9 mouse cellular contexts compared by ENCODE assay signal in the genomic region with DNA sequence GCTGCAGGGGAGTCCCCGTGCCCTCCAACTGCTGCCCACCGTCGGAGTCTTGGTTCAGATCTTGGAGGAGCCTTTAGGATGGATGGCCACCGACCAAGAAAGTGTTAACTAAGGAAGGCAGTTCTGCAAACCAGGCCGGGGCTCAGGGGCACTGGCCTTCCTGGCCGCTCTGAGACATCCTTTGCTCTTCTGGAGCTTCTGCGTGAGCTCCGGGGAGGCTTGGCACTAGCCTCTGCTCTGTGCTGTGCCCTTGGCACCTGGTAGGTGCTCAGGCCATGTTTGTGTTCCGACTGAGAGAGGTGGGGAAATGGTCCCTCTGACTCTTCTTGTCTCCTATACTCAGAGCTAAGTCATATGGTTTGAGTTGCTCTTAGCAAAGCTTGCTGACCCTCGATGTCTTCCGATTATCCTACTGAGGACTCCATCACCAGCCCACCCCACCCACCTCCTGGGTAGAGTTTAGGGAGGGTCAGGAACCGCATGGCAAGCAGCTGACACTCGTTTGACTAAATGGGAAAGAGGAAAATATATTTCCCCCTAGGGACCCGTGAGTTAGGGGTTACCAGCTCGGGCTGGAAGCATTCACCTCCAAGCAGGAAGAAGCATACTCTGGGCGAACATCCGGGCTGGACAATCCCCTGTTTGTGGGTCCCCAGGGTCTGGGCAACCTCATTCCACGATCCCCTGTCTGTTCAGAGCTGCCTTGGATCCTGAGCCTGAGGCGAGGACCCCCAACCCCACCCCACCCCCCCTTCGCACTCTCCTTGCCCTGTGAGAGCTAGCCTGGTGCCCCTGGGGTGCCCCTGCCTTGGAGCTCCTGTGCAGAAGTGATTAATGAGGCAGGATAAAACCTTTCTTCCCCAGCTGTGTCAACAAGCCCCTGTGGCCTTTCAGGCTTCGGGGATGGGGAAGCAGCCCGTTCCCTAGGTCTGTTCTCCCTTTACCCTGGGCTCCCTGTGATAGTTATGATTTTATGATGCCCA. TPM values are rescaled to one million over a fixed set of nuclear protein-coding genes. Genes with fewer than 3 reads are reported as not detected.
A peak's percentile ranks its signal among the peaks of the same experiment; 100 is the strongest.
DNase-seq lines count a peak whose midpoint lies in the region; ATAC-seq and TF ChIP-seq lines count a peak whose summit lies in the region.
"Had no signal": no experiment of that assay in that cellular context is flagged by ENCODE, and none has a peak within 500 bp of the region (broad histone marks: within the 10 kb centered on the region; RNA-seq: fewer than 3 reads in every experiment).

No protein-coding gene starts in this region.

- H3K9ac ChIP-seq in forebrain, embryonic 11.5 days (ENCODE audit: low read length), result peak overlapping the region; percentile 8; the same call in 1 of the 2 replicates
- H3K9ac ChIP-seq in forebrain, embryonic 15.5 days (replicated peaks), result no peak overlapping the region

- no peak overlapping the region for H3K4me3 ChIP-seq in forebrain, embryonic 11.5 days (ENCODE audit: low read depth, low read length)
- no peak overlapping the region for H3K4me3 ChIP-seq in forebrain, embryonic 15.5 days
- H3K4me3 ChIP-seq in thymus, adult 2 months (ENCODE audit: control insufficient read depth, insufficient read depth, low read length), result no peak overlapping the region

- no peak for TF ChIP-seq POLR2A in thymus, adult 2 months (IDR thresholded peaks at IDR 0.05; ENCODE audit: control insufficient read depth, extremely low read depth, insufficient read depth, low read length, poor library complexity)

- no peak for TF ChIP-seq CTCF in thymus, adult 2 months (IDR thresholded peaks at IDR 0.05; ENCODE audit: borderline replicate concordance, control insufficient read depth, extremely low read depth, insufficient read depth, low read length, poor library complexity)

- 20% methylated on average over 22 of the region's 22 CpGs for WGBS in forebrain, embryonic 11.5 days
- 25% methylated on average over 22 of the region's 22 CpGs for WGBS in forebrain, embryonic 15.5 days
- WGBS in thymus, adult 2 months, result 24% methylated on average over 22 of the region's 22 CpGs

- peak; percentile 61 for DNase-seq in forebrain, embryonic 11.5 days (ENCODE audit: low spot score)
- peak; percentile 2 for DNase-seq in thymus, postnatal 0 days (ENCODE audit: low spot score)
- no peak for DNase-seq in thymus, adult 2 months
- DNase-seq in mesoderm, embryonic 11.5 days (ENCODE audit: low read depth, low spot score), result peak; percentile 87
- no peak for DNase-seq in spleen, adult 12 weeks (ENCODE audit: low spot score)
- no peak for DNase-seq in spleen, postnatal 14 days (ENCODE audit: low spot score in 2 of 2)
- DNase-seq in c-Kit-positive CD71-positive TER-119-positive erythroid progenitor cells, embryonic 14.5 days (ENCODE audit: low spot score), result no peak

- H3K27ac ChIP-seq in forebrain, embryonic 11.5 days (ENCODE audit: low read depth, low read length), result no peak overlapping the region
- H3K27ac ChIP-seq in forebrain, embryonic 15.5 days (replicated peaks), result no peak overlapping the region
- H3K27ac ChIP-seq in thymus, adult 2 months (ENCODE audit: control insufficient read depth, insufficient read depth, low read length), result no peak overlapping the region

- no peaks in the 10 kb centered on the region for H3K36me3 ChIP-seq in forebrain, embryonic 11.5 days (ENCODE audit: control insufficient read depth, insufficient read depth, low read length)
- no peaks in the 10 kb centered on the region for H3K36me3 ChIP-seq in forebrain, embryonic 15.5 days
- no peaks in the 10 kb centered on the region for H3K36me3 ChIP-seq in thymus, adult 2 months (ENCODE audit: control insufficient read depth, insufficient read depth, low read length)

- no peak for ATAC-seq in forebrain, embryonic 11.5 days (replicated peaks; ENCODE audit: low FRiP score)
- ATAC-seq in forebrain, embryonic 15.5 days (replicated peaks), result no peak
- ATAC-seq: Patski had no signal

- peaks cover 3% of the 10 kb centered on the region; the same call in 1 of the 2 replicates for H3K9me3 ChIP-seq in forebrain, embryonic 11.5 days (ENCODE audit: control insufficient read depth, low read length)
- no peaks in the 10 kb centered on the region for H3K9me3 ChIP-seq in forebrain, embryonic 15.5 days

- no peaks in the 10 kb centered on the region for H3K27me3 ChIP-seq in forebrain, embryonic 11.5 days (ENCODE audit: control insufficient read depth, insufficient read depth, low read length)
- no peaks in the 10 kb centered on the region for H3K27me3 ChIP-seq in forebrain, embryonic 15.5 days
- H3K27me3 ChIP-seq in thymus, adult 2 months (ENCODE audit: control insufficient read depth, insufficient read depth, low read length), result no peaks in the 10 kb centered on the region
- H3K27me3 ChIP-seq: Patski had no signal

- H3K4me2 ChIP-seq in forebrain, embryonic 11.5 days (ENCODE audit: low read depth, low read length, severe bottlenecking), result 0 out of 2 replicates have a peak overlapping the region, but pooled peaks have one; percentile 55
- no peak overlapping the region; the same call in 1 of the 2 replicates for H3K4me2 ChIP-seq in forebrain, embryonic 15.5 days (replicated peaks)

- no peaks in the 10 kb centered on the region; the same call in 1 of the 2 replicates for H3K4me1 ChIP-seq in forebrain, embryonic 11.5 days (replicated peaks; ENCODE audit: control insufficient read depth, insufficient read depth, low read length)
- 0 out of 2 replicates have a peak, but pooled peaks cover 5% of the 10 kb centered on the region for H3K4me1 ChIP-seq in forebrain, embryonic 15.5 days
- H3K4me1 ChIP-seq in thymus, adult 2 months (replicated peaks; ENCODE audit: control insufficient read depth, insufficient read depth, low read length), result no peaks in the 10 kb centered on the region

RNA-seq across cellular contexts. Expression of gene Etv4, which starts 30.2 kb away (rescaled TPM):
- 7.6 and 10.4 TPM in 2 replicates for polyA plus RNA-seq in forebrain, embryonic 11.5 days (2014; fragmentation: Nextera tagmentation; extraction: Ambion mirVana)
- 5.7 and 6.1 TPM in 2 replicates for polyA plus RNA-seq in forebrain, embryonic 15.5 days (2015; fragmentation: Nextera tagmentation; extraction: Ambion mirVana)
- 1.5 and 2.0 TPM in 2 replicates for polyA plus RNA-seq in thymus, postnatal 0 days (2015; fragmentation: Nextera tagmentation; extraction: Ambion mirVana)
- polyA plus RNA-seq in thymus, adult 2 months (2012; rRNA removed), result 1.5 and 1.9 TPM in 2 replicates

Comparison
In these comparisons a context has a peak if more than half of its experiments do, and no peak if none do; other contexts are left out.
1. DNase-seq: peak in forebrain, embryonic 11.5 days (single experiment), thymus, postnatal 0 days (single experiment) and mesoderm, embryonic 11.5 days (single experiment); none in thymus, adult 2 months (single experiment), spleen, adult 12 weeks (single experiment), spleen, postnatal 14 days (0 of 2) and c-Kit-positive CD71-positive TER-119-positive erythroid progenitor cells, embryonic 14.5 days (single experiment).